Mouse (Mus musculus) midbrain, embryonic 14.5 days (tissue): ENCODE data around the gene Evi5l. TPM values are rescaled to one million over a fixed set of nuclear protein-coding genes. Genes with fewer than 3 reads are reported as not detected.

Experiments
- ATAC-seq: fragments of 200-750 bp; cut with Nextera tagmentation; 2 replicates; pipeline ENCODE4 v1.8.0; 2017; ENCODE audit warnings: moderate number of reproducible peaks, moderate library complexity; ENCODE audit not compliant: low FRiP score, low TSS enrichment
- DNase-seq: peaks from one replicate; pipeline ENCODE4 v3.0.0-alpha.2; 2015
- H3K27ac ChIP-seq: fragments of 300-500 bp; sonication (generic); replicated peaks from 2 replicates; pipeline ENCODE4 v1.5.1; 2014; ENCODE audit warnings: mild to moderate bottlenecking, low read depth, low read length, moderate library complexity
- H3K27me3 ChIP-seq: fragments of 300-500 bp; sonication (generic); 2 replicates; pipeline ENCODE4 v1.6.1; 2014; ENCODE audit warnings: low read length, control low read depth, mixed read lengths; ENCODE audit not compliant: control insufficient read depth, insufficient read depth
- H3K36me3 ChIP-seq: fragments of 300-500 bp; sonication (generic); 2 replicates; pipeline ENCODE4 v1.6.1; 2014; ENCODE audit warnings: low read length, control low read depth; ENCODE audit not compliant: control insufficient read depth, insufficient read depth
- H3K4me1 ChIP-seq: fragments of 300-500 bp; sonication (generic); 2 replicates; pipeline ENCODE4 v1.6.1; 2014; ENCODE audit warnings: mild to moderate bottlenecking, antibody characterized with exemption, low read length, control low read depth; ENCODE audit not compliant: control insufficient read depth, insufficient read depth
- H3K4me2 ChIP-seq: fragments of 300-500 bp; sonication (generic); 2 replicates; pipeline ENCODE4 v1.6.1; 2014; ENCODE audit warnings: mild to moderate bottlenecking, low read length, moderate library complexity
- H3K4me3 ChIP-seq: fragments of 300-500 bp; sonication (generic); replicated peaks from 2 replicates; pipeline ENCODE4 v1.5.1; 2014; ENCODE audit warnings: low read depth, low read length
- H3K9ac ChIP-seq: fragments of 300-500 bp; sonication (generic); replicated peaks from 2 replicates; pipeline ENCODE4 v1.6.1; 2014; ENCODE audit warnings: mild to moderate bottlenecking, low read length, moderate library complexity
- H3K9me3 ChIP-seq: fragments of 300-500 bp; sonication (generic); 2 replicates; pipeline ENCODE4 v1.6.1; 2016; ENCODE audit warnings: low read length, control low read depth, mixed read lengths; ENCODE audit not compliant: control insufficient read depth
- WGBS: fragments of 180-500 bp; shearing (Covaris S2); extraction: QIAGEN DNeasy Blood & Tissue Kit; methylation state at CpG from one replicate; pipeline ENCODE4 v1.1.7; 2014; 5-methylcytosine and 5-hydroxymethylcytosine counted together
- polyA plus RNA-seq: library from polyadenylated mRNA; unstranded; fragments of >200 nt; fragmentation: Nextera tagmentation; extraction: Ambion mirVana; gene quantifications from 2 replicates; pipeline ENCODE4 v1.2.1, GENCODE M21; 2014

Gene Evi5l
- 93.6 and 98.0 TPM in 2 replicates for polyA plus RNA-seq

- Histone ChIP-seq H3K4me2 (peak within 1 kb of the TSS; percentile 71), H3K36me3 (peaks cover 5% of the 10 kb centered on the region; the same call in 1 of the 2 replicates), H3K27ac (peak within 1 kb of the TSS; percentile 89), H3K9me3 (no peaks in the 10 kb centered on the region), H3K27me3 (no peaks in the 10 kb centered on the region), H3K9ac (peak within 1 kb of the TSS; percentile 94), H3K4me1 (peaks cover 33% of the 10 kb centered on the region), H3K4me3 (peak within 1 kb of the TSS; percentile 87)
- WGBS: under 1% methylated on average over 51 of the region's 51 CpGs
- DNase-seq: peak; percentile 99
- ATAC-seq: peak; percentile 97
Observed at GRCm38 (mm10) chr8:4165852-4166751, at the start of gene Evi5l. Gene Evi5l, plus strand, starts transcription at chr8:4166567.

- H3K4me1 ChIP-seq: no peaks in the 10 kb centered on the region
- H3K27ac ChIP-seq: no peak within 1 kb of the TSS
- H3K9ac ChIP-seq: no peak within 1 kb of the TSS
- no peaks in the 10 kb centered on the region for H3K9me3 ChIP-seq
- no peak within 1 kb of the TSS for H3K4me3 ChIP-seq
- H3K27me3 ChIP-seq: no peaks in the 10 kb centered on the region
- H3K4me2 ChIP-seq: no peak within 1 kb of the TSS
- no peak for DNase-seq
- ATAC-seq: no peak
- no peaks in the 10 kb centered on the region for H3K36me3 ChIP-seq
- 89% methylated on average over 10 of the region's 10 CpGs for WGBS
Observed at GRCm38 (mm10) chr8:4133798-4134197, 32.6 kb upstream of the Evi5l start, which contains the start of gene Cd209g. Gene Cd209g, plus strand, starts transcription at chr8:4134098.

GRCm38 (mm10) chr8:4139660-4140646 is 26.4 kb upstream of the Evi5l start:
- Histone ChIP-seq H3K4me3 (no peak overlapping the region), H3K9ac (no peak overlapping the region), H3K27me3 (no peaks in the 10 kb centered on the region), H3K9me3 (no peaks in the 10 kb centered on the region), H3K4me1 (no peaks in the 10 kb centered on the region), H3K4me2 (no peak overlapping the region), H3K36me3 (no peaks in the 10 kb centered on the region), H3K27ac (no peak overlapping the region)
- 12% methylated on average over 12 of the region's 12 CpGs for WGBS
- DNase-seq (peak; percentile 92), ATAC-seq (peak; percentile 65; the same call in 1 of the 2 replicates)

GRCm38 (mm10) chr8:4141721-4142120 is 24.6 kb upstream of the Evi5l start:
- WGBS: 65% methylated on average over 3 of the region's 3 CpGs
- H3K9ac ChIP-seq: no peak overlapping the region
- no peaks in the 10 kb centered on the region for H3K9me3 ChIP-seq
- no peaks in the 10 kb centered on the region for H3K36me3 ChIP-seq
- no peaks in the 10 kb centered on the region for H3K4me1 ChIP-seq
- no peaks in the 10 kb centered on the region for H3K27me3 ChIP-seq
- no peak overlapping the region for H3K4me3 ChIP-seq
- no peak overlapping the region for H3K27ac ChIP-seq
- ATAC-seq: no peak
- no peak overlapping the region for H3K4me2 ChIP-seq
- DNase-seq: peak; percentile 44

- Histone ChIP-seq H3K4me3 (no peak overlapping the region), H3K27ac (no peak overlapping the region), H3K36me3 (no peaks in the 10 kb centered on the region), H3K4me1 (no peaks in the 10 kb centered on the region), H3K9ac (no peak overlapping the region), H3K27me3 (no peaks in the 10 kb centered on the region), H3K4me2 (no peak overlapping the region), H3K9me3 (peaks cover 3% of the 10 kb centered on the region)
- WGBS: 29% methylated on average over 1 of the region's 1 CpGs
- ATAC-seq (no peak), DNase-seq (no peak)
Observed at GRCm38 (mm10) chr8:4147272-4147671, 19.1 kb upstream of the Evi5l start.

GRCm38 (mm10) chr8:4154878-4155277 is 11.5 kb upstream of the Evi5l start:
- no peaks in the 10 kb centered on the region for H3K4me1 ChIP-seq
- H3K9me3 ChIP-seq: peaks cover 3% of the 10 kb centered on the region
- no peak overlapping the region for H3K4me2 ChIP-seq
- no peak overlapping the region for H3K4me3 ChIP-seq
- H3K9ac ChIP-seq: no peak overlapping the region
- H3K36me3 ChIP-seq: no peaks in the 10 kb centered on the region
- no peak for DNase-seq
- H3K27me3 ChIP-seq: no peaks in the 10 kb centered on the region
- no peak overlapping the region for H3K27ac ChIP-seq
- ATAC-seq: no peak

- Histone ChIP-seq H3K4me1 (peaks cover 8% of the 10 kb centered on the region), H3K27me3 (no peaks in the 10 kb centered on the region), H3K36me3 (no peaks in the 10 kb centered on the region), H3K27ac (no peak overlapping the region), H3K9me3 (no peaks in the 10 kb centered on the region), H3K4me3 (no peak overlapping the region), H3K9ac (no peak overlapping the region), H3K4me2 (no peak overlapping the region)
- DNase-seq (no peak), ATAC-seq (no peak)
- WGBS: 68% methylated on average over 4 of the region's 4 CpGs
Observed at GRCm38 (mm10) chr8:4162786-4163185, 3.6 kb upstream of the Evi5l start.

GRCm38 (mm10) chr8:4165176-4165851 is 1.1 kb upstream of the Evi5l start:
- no peaks in the 10 kb centered on the region for H3K9me3 ChIP-seq
- H3K4me1 ChIP-seq: peaks cover 33% of the 10 kb centered on the region
- DNase-seq (no peak), ATAC-seq (no peak)
- H3K27ac ChIP-seq: peak overlapping the region; percentile 89
- peak overlapping the region; percentile 65 for H3K9ac ChIP-seq
- H3K27me3 ChIP-seq: no peaks in the 10 kb centered on the region
- H3K4me2 ChIP-seq: peak overlapping the region; percentile 57
- WGBS: 7% methylated on average over 13 of the region's 13 CpGs
- H3K36me3 ChIP-seq: no peaks in the 10 kb centered on the region; the same call in 1 of the 2 replicates
- peak overlapping the region; percentile 49 for H3K4me3 ChIP-seq
